Mouse (Mus musculus) bone marrow macrophage, adult 2 months (primary cell): ENCODE data around the gene Mn1.

Source experiments
- CTCF ChIP-seq: IDR thresholded peaks from 2 replicates; pipeline ENCODE4 v1.5.1; 2012; ENCODE audit warnings: low read depth, mild to moderate bottlenecking, low read length, moderate library complexity
- POLR2A ChIP-seq: IDR thresholded peaks from 2 replicates; pipeline ENCODE4 v1.6.1; 2012; ENCODE audit warnings: mild to moderate bottlenecking, low read depth, low read length, borderline replicate concordance

DNA sequence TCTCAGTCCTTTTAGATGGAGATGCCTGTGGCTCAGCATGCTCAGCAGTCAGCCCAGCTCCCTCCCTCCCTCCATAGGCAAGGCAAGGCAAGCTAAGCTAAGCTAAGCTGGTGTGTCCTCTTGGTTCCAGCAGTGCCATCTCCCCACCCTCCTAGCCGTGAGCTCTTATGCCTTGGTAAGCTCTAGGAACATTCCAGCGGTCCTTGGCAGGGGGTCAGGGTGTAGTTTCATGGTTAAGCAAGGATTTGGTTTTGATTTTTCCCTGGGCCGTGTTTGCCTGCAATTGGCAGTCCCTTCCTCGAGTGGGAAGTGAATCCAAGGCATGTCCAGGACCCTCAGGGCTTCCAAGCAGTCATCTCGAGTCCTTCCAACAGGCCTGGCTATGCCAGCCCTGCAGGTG, 33.8 kb upstream of the Mn1 start:
- TF ChIP-seq CTCF (no peak), POLR2A (no peak)
